Mouse (Mus musculus) retina, adult 2 months (tissue): ENCODE results near the gene Ubxn6.
"Not testable (repeated sequence)": the region's sequence is repeated elsewhere in the genome, so short reads cannot be mapped to it uniquely, and the experiment has no call there.

Experiments used
- DNase-seq: peaks from one replicate; pipeline ENCODE4 v3.0.0-alpha.2; 2012; ENCODE audit warnings: low read depth, low spot score

The Ubxn6 gene

DNA sequence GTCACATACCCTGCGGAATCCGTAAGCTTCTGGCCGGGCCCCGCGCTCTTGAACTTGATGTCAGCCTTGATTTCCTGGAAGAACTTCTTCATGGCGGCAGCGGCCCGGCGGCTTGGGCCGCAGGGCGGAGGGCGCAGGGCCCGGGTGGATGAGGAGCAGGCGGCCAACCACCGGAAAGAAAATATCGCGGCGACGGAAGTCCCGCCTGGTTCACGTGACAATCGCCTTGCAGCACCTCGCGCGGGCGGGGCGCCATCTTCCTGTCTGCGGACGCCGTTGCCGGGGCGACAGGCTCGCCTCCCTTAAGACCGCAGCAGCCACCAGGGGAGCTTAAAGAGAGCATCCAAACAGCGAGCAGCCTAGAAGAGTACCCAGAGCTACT lies at the start of gene Ubxn6:
Gene Ubxn6, minus strand, starts transcription at position 202 of the 382 bp plus-strand sequence.
- peak; percentile 88 for DNase-seq

DNA sequence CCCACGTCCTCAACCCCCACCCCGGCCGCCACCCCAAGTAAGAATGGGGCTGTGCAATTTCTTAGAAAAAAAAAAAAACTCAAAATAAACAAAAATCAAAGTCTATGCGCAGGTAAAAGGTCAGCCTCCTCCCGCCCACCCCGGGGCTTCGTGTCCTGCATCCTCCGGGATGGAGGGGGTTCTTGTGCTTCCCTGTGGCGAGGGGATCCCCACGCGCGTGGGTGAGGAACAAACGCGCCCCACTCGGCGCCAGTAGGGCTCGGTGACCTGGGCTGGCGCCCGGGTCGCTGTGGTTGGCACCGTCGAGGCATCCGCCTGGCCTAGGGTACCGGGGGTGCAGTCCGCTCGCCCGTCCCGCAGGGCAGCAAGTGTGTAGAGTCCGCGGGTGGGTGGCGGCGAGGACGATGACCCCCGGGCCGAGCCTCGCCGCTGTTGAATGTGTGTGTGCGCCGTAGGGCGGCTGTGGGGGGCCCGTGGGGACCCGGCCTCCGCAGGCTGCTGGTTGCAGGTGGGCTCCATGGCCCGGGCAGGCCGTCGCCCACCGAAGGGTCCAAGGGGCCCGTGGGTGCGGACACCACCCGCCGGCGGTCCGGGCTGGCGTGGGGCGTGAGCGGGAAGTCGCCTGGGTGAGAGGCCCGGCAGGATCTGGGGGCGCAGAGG lies 49.0 kb upstream of the Ubxn6 start:
- DNase-seq: no peak

DNA sequence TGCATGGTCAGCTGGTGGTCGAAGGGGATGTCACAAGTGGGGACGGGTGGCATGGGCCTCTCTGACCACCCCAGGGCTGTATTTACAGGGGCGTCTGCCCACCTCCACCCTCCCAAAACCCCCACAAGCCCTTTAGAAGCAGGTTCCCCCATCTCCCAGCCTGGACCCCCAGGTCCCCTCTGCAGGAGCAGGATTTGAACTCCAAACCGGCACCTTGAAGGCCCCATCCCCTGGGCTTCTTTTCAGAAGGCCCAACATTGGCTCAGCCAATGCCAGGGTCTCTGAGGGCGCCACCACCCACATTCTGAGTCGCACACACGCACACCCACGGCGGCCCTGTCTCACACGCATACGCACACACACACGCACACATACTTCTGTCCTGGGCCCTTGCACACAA lies 48.3 kb upstream of the Ubxn6 start:
- DNase-seq: no peak

- DNase-seq: no peak
These were observed 47.0 kb upstream of the Ubxn6 start, which contains the start of gene Lrg1 for GRCm38 (mm10) chr17:56121826-56122225. TSS of gene Lrg1 (minus strand) at chr17:56122001.

DNA sequence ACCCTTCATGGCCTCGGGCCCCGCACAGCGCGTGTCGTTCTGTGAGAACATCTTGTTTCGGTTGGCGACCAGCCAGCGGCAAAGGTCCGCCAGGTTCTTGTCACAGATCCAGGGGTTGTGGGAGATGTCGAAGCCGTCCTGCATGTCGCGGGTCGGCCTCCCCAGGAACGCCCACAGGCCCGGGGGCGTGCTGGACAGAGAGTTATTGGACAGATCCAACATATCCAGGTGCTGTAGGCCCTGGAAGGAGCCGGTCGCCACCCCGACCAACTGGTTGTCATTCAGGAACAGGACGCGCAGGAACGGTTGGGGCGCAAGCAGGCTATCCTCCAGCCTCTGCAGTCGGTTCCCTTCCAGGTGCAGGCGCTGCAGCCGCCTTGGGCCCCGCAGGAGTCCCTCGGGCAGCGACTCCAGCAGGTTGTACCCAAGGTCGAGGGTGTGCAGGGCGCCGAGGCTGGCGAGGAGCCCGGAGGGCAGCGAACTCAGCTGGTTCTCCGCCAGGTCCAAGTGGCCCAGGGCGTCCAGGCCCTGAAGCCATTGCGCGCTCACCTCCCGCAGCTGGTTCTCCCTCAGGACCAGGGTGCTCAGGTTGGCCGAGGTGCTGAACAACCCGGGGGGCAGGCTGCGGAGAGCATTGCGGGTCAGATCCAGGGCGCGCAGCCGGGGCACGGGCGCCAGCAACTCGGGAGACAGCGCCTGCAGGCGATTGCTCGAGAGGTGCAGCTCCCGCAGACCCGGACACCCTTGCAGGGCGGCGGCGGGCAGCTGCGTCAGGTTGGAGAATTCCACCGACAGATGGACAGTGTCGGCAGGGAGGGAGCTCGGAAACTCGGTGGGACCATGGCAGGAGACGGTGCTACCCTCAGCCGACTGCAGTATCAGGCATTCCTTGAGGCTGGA lies 45.4 kb upstream of the Ubxn6 start:
- no peak for DNase-seq

GRCm38 (mm10) chr17:56119431-56119830 lies 44.6 kb upstream of the Ubxn6 start:
- DNase-seq: no peak

DNA sequence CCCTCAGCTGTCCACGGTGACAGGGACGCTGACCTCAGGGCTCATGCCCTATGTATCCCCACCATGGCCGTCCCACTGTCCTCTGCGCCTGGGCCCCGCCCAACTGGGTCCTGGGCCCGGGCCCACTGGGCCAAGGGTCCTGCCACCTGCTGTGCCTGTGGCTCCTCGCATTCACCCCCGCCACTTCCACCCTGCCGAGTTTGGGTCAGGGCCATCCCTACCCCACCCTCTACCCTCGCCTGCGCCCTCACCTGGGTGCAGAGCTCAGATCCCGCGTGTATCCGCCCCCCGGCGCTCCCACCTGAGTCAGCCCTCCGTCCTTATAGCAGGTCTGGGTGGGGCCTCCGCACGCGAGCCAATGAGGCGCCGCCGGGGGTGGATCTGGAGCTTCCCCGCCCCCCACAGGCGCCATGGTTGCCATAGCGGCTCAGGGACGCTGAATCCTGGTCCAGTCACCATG lies 42.5 kb upstream of the Ubxn6 start, which contains the start of gene Plin5:
Gene Plin5, minus strand, starts transcription at position 346 of the 460 bp plus-strand sequence.
- DNase-seq: no peak

DNA sequence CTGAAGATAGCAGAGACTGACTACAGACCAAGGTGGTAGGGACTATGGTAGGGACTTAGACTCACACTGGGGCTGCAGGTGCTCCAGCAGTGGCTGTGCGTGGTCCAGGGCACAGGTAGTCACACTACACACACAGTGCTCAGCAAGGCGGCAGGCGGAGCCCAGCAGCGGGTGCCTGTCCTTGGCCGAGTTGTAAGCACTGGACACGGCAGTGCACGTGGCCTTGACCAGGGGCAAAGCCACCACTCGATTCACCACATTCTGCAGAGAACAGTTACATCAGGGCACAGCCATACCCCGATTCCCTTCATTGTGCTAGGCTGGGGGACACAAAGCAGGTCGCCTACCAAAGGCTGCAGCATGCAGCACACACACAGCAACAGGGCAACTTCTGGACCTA lies 41.4 kb upstream of the Ubxn6 start:
- no peak for DNase-seq

- DNase-seq: no peak
These were observed 37.9 kb upstream of the Ubxn6 start for GRCm38 (mm10) chr17:56112743-56113142.

GRCm38 (mm10) chr17:56111864-56112263 lies 37.0 kb upstream of the Ubxn6 start:
- peak; percentile 47 for DNase-seq

DNA sequence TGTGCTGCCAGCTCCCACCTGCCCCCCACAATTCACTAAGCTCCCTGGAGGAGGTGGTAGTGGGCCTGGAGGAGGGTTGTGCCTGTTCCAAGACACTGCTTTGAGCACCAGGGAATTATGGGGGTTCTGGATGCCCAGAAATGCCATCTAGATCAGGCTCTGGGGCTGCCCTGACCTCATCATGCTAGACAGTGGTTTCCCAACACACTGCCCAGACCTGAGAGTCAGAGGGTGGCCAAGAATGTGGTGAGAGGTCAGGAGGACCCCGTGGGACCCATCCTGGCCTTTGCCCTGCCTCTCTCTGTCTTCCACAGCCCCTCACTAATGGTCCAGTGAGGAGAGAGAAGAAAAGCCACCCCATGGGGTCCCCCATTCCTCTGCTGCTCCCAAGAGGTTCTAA lies 36.2 kb upstream of the Ubxn6 start:
- no peak for DNase-seq

DNA sequence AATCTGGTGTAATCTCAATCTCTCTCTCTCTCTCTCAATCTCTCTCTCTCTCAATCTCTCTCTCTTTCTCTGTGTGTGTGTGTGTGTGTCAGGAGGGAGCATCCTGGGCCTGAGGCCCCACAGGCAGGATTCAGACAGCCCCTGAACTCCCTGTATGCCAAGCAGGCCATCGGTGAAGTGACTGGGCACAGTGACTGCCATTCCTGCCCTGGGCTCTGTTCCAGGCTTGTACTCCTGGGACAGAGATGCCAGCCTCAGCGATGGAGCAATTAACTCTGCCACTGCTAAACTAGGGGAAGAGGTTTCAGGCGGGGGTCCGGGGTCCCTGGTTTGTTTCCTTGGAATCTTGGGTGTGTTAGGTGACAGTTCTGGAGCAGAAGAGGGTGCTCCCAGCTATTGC lies 35.7 kb upstream of the Ubxn6 start:
- DNase-seq: no peak

- no peak for DNase-seq
These were observed 34.6 kb upstream of the Ubxn6 start, which contains the start of gene Plin4 for GRCm38 (mm10) chr17:56109219-56110051. TSS of gene Plin4 (minus strand) at chr17:56109803.

DNA sequence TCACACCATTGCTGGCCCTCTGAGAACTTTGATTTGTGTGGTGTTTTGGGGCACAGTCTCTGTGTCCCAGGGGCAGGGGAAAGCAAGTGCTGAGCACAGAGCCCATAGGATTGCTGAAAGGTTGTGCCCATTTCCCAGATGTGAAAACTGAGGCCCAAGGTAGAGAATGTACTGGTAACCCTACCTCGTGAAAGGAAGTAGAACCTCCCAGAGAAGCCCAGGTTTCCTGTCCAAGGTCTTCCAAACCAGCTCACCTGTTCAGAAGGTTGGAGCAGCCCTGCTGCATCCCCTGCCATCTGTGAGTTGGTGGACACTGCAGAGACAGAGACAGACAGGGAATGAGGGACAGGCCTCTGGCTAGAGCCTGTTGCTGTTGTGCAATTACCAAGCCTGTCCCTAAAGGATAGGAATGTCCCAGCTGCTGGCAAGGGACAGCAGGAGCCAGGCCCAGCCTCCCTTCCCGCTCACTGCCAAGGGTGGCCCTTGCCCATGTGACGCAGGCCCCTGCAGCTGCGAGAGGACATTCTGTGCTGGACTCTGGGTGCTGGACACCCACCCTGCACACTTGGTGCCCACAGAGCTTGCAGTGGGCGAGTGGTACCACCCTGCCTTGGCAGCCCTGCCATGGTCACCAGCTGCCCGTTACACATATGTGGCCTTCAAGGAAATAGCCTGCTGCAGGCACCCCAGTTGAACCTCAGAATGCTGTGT lies 33.7 kb upstream of the Ubxn6 start:
- no peak for DNase-seq

- DNase-seq: no peak
These were observed 32.9 kb upstream of the Ubxn6 start for GRCm38 (mm10) chr17:56107736-56108135.

DNA sequence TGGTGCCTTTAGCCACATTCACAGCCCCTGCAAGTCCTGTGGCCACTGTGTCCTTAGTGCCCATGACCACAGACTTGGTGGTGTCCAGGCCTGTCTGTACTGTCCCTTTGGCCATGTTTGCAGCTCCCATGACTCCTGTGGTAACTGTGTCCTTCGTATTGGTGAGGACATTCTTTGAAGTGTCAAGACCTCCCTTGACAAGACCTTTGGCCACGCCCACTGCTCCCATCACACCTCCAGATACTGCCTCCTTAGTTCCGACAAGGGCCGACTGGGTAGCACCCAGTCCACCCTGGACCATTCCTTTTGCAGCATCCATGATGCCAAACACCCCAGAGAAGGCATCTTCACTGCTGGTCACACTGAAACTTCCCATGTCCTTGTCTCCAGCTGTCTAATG lies 32.2 kb upstream of the Ubxn6 start:
- DNase-seq: no peak

GRCm38 (mm10) chr17:56106436-56106835 lies 31.6 kb upstream of the Ubxn6 start:
- DNase-seq: not testable (repeated sequence)

- not testable (repeated sequence) for DNase-seq
These were observed 30.0 kb upstream of the Ubxn6 start for GRCm38 (mm10) chr17:56104821-56105220.

GRCm38 (mm10) chr17:56103465-56104285 lies 28.8 kb upstream of the Ubxn6 start:
- DNase-seq: no peak

DNA sequence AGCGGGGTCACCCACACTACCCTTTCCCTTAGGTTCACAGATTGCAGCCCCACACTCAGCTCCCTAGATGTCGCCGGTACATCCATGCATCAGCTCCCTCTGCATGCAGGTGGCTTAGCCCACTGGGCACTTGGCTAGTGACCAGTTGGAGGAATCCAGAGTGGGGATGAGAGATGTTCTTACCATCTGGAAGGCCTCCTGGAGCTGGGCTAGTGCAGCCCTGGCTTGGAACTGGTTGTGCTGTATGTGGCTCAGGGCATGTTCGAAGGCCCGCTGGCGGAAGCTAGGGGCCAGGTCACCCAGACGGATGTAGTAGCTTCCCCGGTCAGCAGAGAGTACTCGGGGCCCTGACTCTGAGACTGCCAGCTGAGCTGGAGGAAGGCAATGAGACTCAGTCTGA lies 28.1 kb upstream of the Ubxn6 start:
- no peak for DNase-seq
